Mouse (Mus musculus) bone marrow, adult 2 months (tissue): ENCODE data around the gene Hist1h2bh.

Experiments
- CTCF ChIP-seq: fragments of 200-500 bp; IDR thresholded peaks from 2 replicates; pipeline ENCODE4 v1.5.1; 2011; ENCODE audit warnings: low read length, control low read depth; ENCODE audit not compliant: control insufficient read depth, insufficient read depth
- POLR2A ChIP-seq: fragments of 200-500 bp; IDR thresholded peaks from 2 replicates; pipeline ENCODE4 v1.6.1; 2011; ENCODE audit warnings: low read depth, mild to moderate bottlenecking, control low read depth, low read length, borderline replicate concordance; ENCODE audit not compliant: control insufficient read depth

- TF ChIP-seq POLR2A (peak; percentile 96), CTCF (no peak)
Measured at GRCm38 (mm10) chr13:23543965-23544786, 984 bp upstream of the Hist1h2bh start, which contains the start of gene Hist1h3f.
